Mouse (Mus musculus) testis, adult 10 weeks (tissue): Measurements from ENCODE around the gene Slc22a19. TPM values are rescaled to one million over a fixed set of nuclear protein-coding genes. Genes with fewer than 3 reads are reported as not detected.

Experiments used
- polyA plus RNA-seq: library from polyadenylated mRNA; stranded (reverse); fragments of 350-450 nt; fragmentation: Illumina TruSeq; extraction: RNeasy Lipid Tissue Mini Kit (QIAGEN cat#74804); gene quantifications from one replicate; pipeline ENCODE4 v1.2.3, GENCODE M21; 2014; ENCODE audit warnings: low read depth, low replicate concordance

Slc22a19 gene
- not detected for polyA plus RNA-seq

DNA sequence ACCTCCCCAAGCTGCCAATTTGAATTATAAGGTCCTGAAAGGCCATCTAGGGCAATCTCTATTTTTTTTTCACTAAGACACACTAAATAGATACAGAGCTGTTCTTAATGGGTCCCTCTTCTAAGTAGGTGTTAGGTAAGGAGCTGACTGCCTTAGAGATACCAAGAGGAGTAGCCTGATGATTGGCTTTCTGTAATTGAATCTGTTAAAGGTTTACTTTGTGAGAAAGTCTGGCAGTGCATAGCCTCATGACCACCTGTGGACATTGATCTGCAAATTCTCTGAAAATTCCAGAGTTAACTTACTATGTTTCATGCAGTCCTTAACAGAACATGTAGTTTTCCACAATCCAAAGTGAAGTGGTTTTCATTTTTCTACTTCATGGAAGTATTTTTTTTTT, at the start of gene Slc22a19:
Gene Slc22a19, minus strand, starts transcription at position 163 of the 400 bp plus-strand sequence.

Other genes starting within 250 kb of the Slc22a19 start
- 277 TPM for gene Rtn3, start 228.0 kb downstream of the Slc22a19 start, polyA plus RNA-seq
- 415 TPM for gene Atl3, start 217.3 kb downstream of the Slc22a19 start, polyA plus RNA-seq
- 1.7 TPM for gene Pla2g16, start 153.9 kb downstream of the Slc22a19 start, polyA plus RNA-seq
- 0.31 TPM for gene Lgals12, start 104.1 kb downstream of the Slc22a19 start, polyA plus RNA-seq
- 437 TPM for gene Hrasls5, start 98.8 kb downstream of the Slc22a19 start, polyA plus RNA-seq
- not detected for gene Slc22a26, start 91.4 kb upstream of the Slc22a19 start, polyA plus RNA-seq